Mouse (Mus musculus) thymus, adult 2 months (tissue): ENCODE data around the gene 4921524J17Rik.

Source experiments
- CTCF ChIP-seq: fragments of 200-500 bp; IDR thresholded peaks from 2 replicates; pipeline ENCODE4 v1.5.1; 2012; ENCODE audit warnings: mild to moderate bottlenecking, control low read depth, low read length, moderate library complexity, borderline replicate concordance; ENCODE audit not compliant: control insufficient read depth, poor library complexity, insufficient read depth; ENCODE audit errors: extremely low read depth
- POLR2A ChIP-seq: fragments of 200-500 bp; IDR thresholded peaks from 2 replicates; pipeline ENCODE4 v1.6.1; 2012; ENCODE audit warnings: mild to moderate bottlenecking, low read length, control low read depth, moderate library complexity; ENCODE audit not compliant: control insufficient read depth, poor library complexity, insufficient read depth; ENCODE audit errors: extremely low read depth

GRCm38 (mm10) chr8:85434817-85435216, 2.2 kb upstream of the 4921524J17Rik start:
- TF ChIP-seq CTCF (no peak), POLR2A (no peak)
